Mouse (Mus musculus) 3134 (cell line): Measurements from ENCODE around the gene Sft2d2.

Source experiments
- DNase-seq: peaks from one replicate; pipeline ENCODE4 v3.0.0-alpha.2; 2011; ENCODE audit warnings: low spot score; ENCODE audit not compliant: insufficient read length; ENCODE audit errors: extremely low read depth

The Sft2d2 gene

DNA sequence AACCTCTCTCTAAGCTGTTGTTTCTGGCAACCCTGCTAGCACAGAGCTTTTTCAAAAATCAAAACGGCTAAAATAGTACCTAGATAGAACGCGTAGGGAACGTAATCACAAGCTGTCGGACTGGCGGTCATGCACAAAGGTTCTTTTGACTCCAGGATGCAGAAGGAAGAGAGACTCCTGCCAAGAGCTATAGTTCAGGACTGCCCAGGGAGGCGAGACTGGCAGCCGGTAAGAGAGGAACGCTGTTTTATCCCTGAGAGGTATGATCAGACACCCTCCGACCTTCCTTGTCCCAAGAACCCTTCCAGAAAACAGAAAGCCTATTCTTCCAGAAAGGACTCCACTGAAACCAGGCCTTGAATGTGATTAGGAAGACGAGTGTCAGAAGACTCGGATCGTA is 2.6 kb downstream of the Sft2d2 start:
- DNase-seq, result no peak

DNA sequence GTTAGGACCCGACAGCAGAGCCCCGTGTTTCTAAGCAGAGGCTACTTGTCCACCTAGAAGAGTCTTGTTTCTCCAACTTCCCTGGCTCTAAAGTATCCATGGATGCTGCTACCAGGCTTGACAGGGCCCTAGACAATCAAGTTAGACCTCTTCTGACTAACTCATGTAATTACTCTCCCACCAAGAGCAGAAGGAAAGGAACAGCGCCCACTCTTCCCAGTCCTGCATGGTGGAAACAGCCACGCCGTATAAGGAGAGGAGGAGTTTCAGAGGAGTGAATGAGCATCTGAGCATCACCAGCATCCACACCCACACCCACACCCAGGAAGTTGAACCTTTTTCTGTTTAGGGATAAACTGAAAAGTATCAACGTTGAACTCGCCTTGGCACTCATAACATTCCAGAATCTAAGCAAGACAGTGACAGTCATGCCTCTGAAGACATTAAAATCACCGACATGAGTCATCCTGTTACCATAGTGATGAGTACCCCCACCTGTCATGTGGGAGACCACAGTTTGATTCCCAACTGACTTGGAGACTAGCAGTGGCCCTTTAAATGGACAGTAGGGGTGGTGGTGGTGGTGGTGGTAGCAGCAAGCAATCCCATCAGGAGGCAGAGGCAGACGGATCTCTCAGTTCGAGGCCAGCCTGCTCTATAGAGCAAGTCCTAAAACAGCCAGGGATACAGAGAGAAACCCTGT is 3.5 kb downstream of the Sft2d2 start:
- no peak for DNase-seq

DNA sequence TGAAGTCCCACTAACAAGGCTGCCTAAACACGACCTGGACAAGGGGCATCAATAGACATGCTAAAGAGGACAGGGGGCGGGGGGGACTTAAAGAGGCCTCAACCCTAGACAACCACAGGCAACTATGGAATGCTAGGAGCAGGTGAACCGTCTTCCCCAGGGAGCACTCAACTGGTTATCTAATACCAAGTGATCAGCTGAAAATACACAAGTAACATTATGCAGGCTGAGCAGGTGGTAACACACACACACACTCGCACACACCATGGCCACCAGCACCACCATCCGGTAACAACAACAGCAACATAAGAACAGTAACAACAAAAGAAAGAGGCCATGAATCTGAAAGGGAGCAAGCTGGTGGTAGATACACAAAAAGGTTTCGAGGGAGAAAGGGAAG is 4.2 kb downstream of the Sft2d2 start:
- DNase-seq, result no peak

DNA sequence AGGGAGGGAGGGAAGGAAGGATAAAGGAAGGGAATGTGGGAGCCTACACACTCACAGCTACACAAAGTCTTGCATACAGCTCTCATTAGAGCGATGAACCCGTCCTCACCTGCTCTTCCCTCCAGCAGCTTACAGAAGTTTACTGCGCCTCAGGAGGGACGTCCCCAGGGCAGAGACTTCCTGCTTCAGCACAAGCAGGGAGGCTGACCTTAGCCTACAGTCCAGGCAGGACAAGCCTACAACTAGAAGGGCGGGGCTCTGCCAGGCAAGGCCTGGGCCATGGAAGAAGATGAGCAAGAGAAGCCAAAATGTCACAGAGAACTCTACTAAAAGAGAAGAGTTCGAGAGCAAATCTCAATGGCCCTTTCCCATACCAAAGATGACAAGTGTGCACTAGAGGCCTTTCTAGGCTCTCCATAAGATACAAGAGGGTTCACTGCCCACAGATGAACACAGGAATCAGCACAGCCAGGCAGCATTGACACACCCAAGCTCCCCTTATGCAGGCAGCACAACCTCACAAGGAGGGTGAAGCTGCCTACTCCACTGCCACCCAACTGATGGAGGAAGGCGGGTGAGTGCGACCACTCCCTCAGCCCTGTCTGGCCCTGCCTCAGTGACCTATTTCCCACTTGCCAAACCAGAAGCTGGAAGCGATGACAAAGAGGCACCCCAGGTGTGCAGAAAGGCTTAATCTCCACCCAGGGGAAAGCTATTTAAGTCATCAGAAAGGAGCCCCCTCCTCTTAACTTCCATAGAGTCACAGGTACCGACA is 5.2 kb downstream of the Sft2d2 start:
- no peak for DNase-seq

DNA sequence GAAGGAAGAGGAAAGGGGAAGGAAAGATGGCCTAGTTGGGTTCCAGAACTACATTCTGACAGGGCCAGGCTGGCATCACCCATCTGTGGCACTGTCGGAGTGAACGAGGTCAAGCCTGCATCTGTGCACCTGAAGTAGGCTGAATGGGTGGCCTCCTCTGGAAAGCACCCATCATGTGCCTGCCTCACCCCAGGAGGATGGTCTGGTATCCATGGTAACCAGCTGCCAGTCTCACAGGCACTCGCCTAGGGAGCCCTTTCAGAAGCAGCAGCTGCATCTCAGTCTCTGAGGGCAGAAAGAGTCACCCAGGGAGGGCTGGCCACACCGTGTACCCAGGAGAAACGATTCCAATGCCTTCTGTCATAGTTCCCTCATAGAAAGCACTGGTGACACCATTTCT is 6.9 kb downstream of the Sft2d2 start:
- no peak for DNase-seq

DNA sequence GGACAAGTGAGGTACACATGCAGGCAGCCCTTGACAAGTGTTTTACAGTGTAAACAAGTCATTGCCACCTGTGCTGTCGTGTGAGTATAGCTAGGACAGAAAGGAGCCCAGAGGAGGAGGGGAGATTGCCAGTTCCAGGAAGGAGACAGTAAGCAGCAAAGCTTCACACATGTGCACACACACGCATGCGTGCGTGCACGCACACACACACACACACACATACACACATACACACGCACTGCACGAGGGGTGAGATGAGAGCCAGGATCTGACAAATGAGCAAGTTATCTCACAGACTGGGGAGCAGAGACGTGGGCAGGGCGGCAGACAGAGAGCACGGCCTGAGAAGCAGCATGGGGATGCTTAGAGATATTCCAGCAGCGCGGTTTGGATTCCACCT is 7.7 kb downstream of the Sft2d2 start:
- no peak for DNase-seq

DNA sequence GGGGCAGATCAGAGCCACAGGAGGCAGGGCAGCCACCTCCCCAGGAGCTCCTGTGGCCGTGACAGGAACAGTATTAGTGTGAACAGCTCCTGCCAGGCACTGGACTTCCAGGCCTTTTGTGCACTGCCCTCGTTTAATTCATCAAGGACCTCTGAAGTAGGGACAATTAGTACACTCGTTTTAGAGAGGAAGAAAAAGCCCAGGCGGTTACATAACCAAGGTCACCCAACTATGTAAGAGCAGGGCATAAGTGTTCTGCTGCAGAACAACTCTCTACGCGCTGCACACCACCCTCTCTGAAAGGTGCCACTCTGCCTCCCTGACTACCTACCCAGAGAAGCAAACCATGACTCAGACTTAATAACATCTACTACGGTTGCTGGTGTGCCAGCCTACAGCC is 9.1 kb downstream of the Sft2d2 start:
- DNase-seq, result no peak

DNA sequence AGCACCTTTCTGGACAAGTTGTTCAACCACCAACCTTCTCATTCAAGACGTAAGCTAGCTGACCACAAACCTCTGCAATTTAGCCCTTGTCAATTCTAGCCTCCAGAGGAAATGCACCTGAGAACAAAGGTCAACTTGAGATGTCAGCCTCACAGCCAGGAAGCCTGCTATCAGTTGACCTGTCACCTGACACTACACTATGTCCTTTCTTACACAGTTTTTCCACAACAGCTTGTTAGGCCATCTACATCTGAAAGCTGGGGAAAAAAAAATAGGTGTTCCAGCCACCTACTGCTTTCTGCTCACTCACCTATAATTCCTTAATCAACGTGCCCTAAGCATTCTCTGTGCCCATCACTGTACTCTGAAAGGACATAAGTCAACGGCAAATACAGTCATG is 10.1 kb downstream of the Sft2d2 start:
- no peak for DNase-seq

DNA sequence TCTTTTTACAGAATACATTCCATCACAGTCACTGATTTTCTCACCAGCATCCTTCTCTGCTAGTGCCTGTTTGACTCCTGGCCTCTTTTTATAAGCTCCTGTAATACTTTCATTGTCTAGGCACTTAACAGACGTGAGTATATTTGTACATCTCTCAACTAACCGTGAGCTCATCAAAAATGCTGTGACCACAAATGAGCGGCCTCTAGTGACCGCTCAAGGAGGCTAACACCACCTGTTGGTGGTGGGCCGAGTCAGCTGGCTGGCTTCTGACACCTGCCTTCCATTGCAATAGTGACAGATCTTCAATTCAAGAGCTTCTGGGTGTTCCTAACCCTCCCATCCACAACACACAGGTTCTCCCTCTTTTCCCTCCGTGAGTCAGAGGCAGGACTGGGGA is 10.8 kb downstream of the Sft2d2 start:
- no peak for DNase-seq

DNA sequence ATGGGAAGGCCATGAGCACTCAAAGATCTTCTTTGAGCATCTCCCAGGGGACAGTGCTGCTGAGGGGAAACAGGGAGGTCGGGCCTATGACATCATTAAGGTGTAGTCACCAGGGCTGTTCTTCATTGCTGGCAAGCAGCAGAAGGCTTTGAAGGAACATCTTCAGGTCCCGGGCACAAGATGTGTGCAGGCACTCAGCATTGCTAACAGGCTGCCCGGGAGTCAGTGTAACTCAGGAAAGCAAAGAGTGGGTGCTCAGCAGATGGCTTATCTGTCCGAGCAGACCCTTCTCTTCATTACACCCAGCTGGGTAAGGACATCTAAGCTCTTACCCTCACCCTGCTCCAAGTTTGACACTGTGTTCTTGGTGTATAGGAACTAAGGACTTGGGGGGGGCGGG is 14.9 kb downstream of the Sft2d2 start:
- no peak for DNase-seq

DNA sequence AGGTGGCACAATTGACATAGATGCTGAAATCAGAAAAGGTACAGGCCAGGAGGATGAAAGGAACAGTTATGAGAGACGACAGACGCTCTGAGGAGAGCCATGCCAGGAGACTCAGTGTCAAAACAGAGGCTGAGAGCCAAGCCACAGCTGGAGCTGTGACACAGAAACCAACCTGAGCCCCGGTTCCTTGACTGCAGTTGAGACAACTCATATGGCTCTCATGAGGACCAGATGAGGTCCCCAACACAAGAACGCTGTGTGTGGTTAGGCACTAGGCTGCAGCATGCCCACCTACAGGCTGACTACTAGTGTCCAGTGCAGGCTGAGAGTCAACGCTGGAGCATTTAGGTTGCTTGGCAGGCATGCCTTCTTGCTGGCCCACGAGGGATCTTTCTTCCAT is 16.2 kb downstream of the Sft2d2 start:
- DNase-seq, result no peak

DNA sequence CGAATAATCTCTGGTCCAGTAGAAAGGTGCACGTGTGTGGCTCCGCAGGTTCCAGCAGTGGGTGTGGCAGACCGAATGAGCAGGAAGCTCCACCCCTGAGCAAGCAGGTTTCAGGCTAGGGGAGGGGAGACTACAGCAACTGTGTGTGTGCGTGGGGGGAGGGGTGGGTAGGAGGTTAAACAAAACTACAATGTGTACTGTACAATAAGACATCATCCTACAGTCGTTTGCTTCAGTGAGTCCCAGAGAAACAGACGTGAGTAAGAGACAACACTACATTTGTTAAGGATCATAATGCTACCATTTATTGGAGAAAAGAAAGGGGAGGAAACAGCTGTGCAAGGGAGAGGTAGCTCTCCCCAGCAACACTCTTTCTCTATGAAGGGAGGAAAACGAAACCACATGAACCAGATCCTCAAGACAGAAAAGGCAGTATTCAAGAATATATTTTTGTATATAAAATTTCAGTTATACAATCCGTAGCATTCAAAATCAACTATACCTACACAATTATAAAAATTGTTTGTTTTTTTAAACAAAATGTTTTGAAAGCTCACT is 20.1 kb downstream of the Sft2d2 start:
- no peak for DNase-seq

DNA sequence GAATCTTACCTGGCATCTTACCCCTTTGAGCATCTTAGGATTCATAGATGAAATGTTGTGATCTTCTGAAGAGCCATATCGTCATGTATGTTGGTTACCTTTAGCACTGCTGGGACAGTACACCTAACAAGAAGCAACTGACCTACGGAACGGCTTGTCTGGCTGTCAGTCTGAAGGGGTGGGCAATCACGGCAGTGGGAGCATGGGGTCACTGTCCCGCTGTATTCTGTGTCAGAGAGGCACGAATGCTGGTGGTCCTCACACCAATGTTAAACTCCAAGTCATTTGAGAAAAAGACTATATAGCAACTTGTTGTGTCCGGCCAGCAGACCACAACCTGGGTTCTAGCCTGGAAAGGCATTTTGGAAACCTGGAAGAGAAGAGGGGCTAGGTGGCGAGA is 23.0 kb downstream of the Sft2d2 start:
- no peak for DNase-seq

DNA sequence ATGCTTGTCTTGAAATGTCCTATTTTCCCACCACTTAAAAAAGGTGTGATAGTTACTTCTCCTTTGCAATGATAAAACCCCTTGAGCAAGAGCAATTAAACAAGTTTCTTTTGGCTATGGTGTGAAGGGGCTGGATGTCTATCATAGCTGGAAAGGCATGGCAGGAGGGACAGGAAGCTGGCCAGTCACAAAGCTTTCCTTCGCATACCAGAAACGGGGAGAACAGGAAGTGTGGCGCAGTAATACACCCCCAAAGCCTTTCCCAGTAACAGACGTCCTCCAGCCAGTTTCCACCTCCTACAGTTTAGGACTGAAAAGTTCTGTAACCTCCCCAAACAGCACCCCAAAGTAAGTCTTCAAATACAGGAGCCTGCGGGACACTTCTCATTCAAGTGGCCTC is 24.1 kb downstream of the Sft2d2 start:
- no peak for DNase-seq

DNA sequence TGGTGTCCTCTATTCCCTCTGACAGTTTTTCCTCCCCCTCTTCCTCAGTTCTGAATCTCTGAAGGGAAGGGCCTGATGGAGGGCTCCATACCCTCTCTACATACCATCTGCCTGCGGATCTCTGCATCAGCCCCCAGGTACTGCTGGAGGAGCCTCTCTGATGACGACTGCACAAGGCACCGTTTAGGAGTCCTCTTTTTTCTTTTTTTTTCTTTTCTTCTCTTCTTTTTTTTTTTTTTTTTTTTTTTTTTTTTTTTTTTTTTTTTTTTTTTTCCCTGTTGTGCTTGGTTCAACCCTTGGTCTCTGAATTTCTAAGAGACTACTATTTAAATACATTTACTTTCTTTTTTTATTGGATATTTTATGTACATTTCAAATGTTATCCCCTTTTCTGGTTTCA is 24.8 kb downstream of the Sft2d2 start:
- no peak for DNase-seq

DNA sequence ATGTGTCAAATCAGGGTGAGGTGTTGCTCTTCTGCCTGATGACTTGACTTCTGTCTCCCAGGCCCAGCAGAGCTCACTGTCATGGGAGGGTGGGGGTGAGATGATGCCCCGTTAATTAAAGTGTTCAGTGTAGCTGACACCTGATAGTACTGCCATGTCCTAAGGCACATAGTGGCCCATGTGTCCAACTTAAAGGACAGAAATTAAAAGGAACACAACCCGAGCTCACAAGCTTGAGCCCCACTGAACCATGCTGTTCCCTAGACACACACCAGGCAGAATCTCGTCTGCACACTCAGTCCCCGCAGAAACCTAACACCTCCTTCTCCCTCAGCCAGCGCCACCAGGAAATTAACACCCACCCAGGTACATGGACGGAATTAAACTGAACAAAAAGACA is 29.3 kb downstream of the Sft2d2 start:
- DNase-seq, result no peak

DNA sequence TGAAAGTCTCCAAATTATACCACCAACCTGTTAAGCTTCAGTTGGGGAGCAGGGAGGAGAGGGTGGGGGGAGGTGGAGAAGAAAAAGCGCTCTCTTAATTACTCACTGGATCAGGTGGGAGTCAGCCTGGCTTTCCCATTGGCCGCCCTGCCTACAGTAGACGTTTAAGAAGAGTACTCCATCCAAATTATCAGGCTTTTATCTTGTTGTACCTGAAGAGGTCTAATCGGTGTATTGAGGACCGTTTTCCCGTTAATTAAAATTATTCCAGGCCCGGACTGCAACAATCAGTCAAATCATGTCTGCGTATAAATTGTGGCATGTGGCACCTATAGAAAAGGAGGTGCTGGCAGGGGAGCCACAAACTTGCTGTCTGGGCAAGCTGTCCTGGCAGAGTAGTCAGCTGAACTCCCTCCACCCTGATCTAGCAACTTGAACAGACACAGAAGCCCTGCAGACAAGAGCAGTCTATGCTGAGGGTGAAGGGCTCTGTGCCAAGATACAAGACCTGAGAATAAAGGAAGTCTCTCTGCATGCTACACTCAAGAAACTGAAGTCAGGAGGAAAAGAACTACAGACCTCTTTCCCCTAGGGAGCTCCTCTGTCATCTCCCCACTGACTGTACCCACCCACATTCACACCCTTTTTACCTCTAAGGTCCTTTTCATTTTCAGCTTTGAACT is 33.4 kb downstream of the Sft2d2 start, which contains the start of gene Tbx19:
Gene Tbx19, minus strand, starts transcription at position 51 of the 683 bp plus-strand sequence.
- DNase-seq, result no peak

DNA sequence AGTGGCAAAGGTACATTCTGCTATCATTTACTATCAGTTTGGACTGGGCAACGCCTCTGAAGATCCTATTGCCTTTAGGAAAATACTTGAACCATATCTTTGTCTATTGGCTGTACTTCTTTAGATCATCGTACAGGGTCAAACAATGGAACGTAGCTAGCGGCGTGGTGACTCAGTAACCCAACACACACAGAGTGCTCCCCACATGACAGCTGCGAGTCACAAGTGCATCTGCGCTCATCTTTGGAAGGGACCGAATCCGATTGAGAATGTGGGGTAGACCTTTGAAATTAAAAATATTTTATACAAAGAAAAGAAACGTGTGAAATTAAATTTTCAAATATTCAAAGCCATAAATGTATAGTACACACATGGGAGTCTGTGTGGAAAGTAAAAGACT is 35.4 kb downstream of the Sft2d2 start:
- no peak for DNase-seq

DNA sequence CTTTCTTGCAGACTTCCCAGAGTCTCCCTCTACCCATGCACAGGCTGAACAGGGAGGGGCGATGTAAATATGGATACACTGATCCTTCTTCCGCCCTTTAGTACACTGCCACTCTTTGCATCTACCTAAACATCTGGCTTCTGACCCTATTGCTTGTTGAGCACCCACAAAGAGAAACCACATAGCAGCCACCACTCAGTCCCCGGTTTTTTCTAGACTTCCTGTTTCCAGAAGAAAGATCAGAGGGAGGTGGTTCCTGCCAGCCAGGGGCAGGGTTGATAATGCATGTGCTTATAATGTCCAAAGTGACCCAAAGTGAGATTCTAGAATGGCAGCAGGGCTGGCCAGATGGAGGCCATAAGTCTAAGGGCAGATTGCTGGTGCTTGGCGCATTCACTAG is 40.1 kb downstream of the Sft2d2 start:
- no peak for DNase-seq

DNA sequence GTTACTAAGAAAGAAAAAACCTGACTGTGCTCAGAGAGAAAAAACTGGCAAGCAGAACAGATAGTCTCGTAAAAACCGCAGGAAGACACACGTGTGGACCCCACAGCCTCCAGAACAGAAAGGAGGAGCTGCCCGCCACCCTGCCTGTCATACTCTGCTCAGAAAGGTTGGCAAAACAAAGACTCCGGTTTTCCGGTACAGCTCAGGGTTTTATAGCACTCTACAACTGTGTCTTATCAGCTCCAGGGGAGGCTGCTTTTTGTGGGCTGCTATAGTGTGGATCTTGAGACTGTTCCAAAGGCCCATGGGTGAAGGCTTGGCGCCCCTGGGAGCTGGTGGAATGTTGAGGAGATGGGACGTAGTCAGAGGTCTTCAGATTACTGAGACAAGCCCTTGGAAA is 43.0 kb downstream of the Sft2d2 start:
- no peak for DNase-seq

DNA sequence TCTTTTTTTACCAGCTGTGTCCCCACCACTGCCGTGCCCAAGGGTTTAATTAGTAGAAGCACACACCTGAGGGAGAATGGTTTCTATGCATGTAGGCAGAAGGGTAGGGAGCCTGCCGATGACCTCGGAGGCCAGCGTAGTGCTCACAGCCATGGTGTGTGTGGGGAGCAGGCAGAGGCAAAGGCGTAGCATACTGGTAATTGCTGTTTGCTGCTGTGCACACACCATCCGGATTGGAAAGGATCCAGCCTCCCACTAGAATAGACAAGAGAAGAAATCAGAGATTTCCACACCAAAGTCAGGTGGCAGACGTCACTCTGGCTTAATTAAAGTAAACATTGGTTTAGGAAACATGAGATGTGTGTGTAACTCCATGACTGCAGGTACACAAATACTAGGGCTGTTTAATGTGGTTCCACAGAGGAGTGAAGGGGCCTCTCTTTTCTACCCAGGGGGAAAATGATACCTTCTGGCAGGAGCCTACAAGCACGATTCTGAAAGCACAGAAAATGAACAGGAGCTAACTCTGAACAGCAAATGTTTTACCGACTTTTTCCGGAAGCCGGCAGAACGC is 51.8 kb downstream of the Sft2d2 start:
- DNase-seq, result no peak
